In genomic region chr2:65181066-65181716, GRCm38 (mm10) we compare ENCODE assay signal across 7 mouse cellular contexts. TPM values are rescaled to one million over a fixed set of nuclear protein-coding genes. Genes with fewer than 3 reads are reported as not detected.
DNase-seq lines count a peak whose midpoint lies in the region; ATAC-seq lines count a peak whose summit lies in the region.

No protein-coding gene starts in this region.

- WGBS in forebrain, embryonic 11.5 days, result 43% methylated on average over 9 of the region's 9 CpGs
- WGBS in limb, embryonic 13.5 days, result 43% methylated on average over 9 of the region's 9 CpGs

- H3K4me3 ChIP-seq in forebrain, embryonic 11.5 days (ENCODE audit: low read depth, low read length), result no peak overlapping the region
- no peak overlapping the region for H3K4me3 ChIP-seq in limb, embryonic 13.5 days

- H3K27me3 ChIP-seq in forebrain, embryonic 11.5 days (ENCODE audit: control insufficient read depth, insufficient read depth, low read length), result no peaks in the 10 kb centered on the region
- no peaks in the 10 kb centered on the region for H3K27me3 ChIP-seq in limb, embryonic 13.5 days

- H3K4me1 ChIP-seq in forebrain, embryonic 11.5 days (replicated peaks; ENCODE audit: control insufficient read depth, insufficient read depth, low read length), result peaks cover 10% of the 10 kb centered on the region
- peaks cover 17% of the 10 kb centered on the region for H3K4me1 ChIP-seq in limb, embryonic 13.5 days

- H3K9ac ChIP-seq in forebrain, embryonic 11.5 days (ENCODE audit: low read length), result peak overlapping the region; percentile 37; the same call in 1 of the 2 replicates
- H3K9ac ChIP-seq in limb, embryonic 13.5 days, result no peak overlapping the region

- H3K9me3 ChIP-seq in forebrain, embryonic 11.5 days (ENCODE audit: control insufficient read depth, low read length), result no peaks in the 10 kb centered on the region
- 0 out of 2 replicates have a peak, but pooled peaks cover 2% of the 10 kb centered on the region for H3K9me3 ChIP-seq in limb, embryonic 13.5 days

- no peak overlapping the region for H3K4me2 ChIP-seq in forebrain, embryonic 11.5 days (ENCODE audit: low read depth, low read length, severe bottlenecking)
- peak overlapping the region; percentile 27; the same call in 1 of the 2 replicates for H3K4me2 ChIP-seq in limb, embryonic 13.5 days (replicated peaks)

- no peaks in the 10 kb centered on the region for H3K36me3 ChIP-seq in forebrain, embryonic 11.5 days (ENCODE audit: control insufficient read depth, insufficient read depth, low read length)
- H3K36me3 ChIP-seq in limb, embryonic 13.5 days, result no peaks in the 10 kb centered on the region

- DNase-seq in lung, postnatal 10 days, result peak; percentile 11
- no peak for DNase-seq in lung, postnatal 4 days
- DNase-seq in forebrain, embryonic 11.5 days (ENCODE audit: low spot score), result peak; percentile 71
- DNase-seq in retina, postnatal 7 days (ENCODE audit: low read depth, low spot score), result peak; percentile 3
- no peak for DNase-seq in gastrocnemius, postnatal 36 days
- no peak for DNase-seq in left cerebral cortex, adult 18-20 months (ENCODE audit: low spot score in 2 of 2)

- peak; percentile 74 for ATAC-seq in forebrain, embryonic 11.5 days (replicated peaks; ENCODE audit: low FRiP score)
- ATAC-seq in limb, embryonic 13.5 days (ENCODE audit: low FRiP score, low read depth), result no peak

- intact Hi-C loops in gastrocnemius, postnatal 36 days (cut with DNase I), result no loop called here

- no peak overlapping the region for H3K27ac ChIP-seq in forebrain, embryonic 11.5 days (ENCODE audit: low read depth, low read length)
- H3K27ac ChIP-seq in limb, embryonic 13.5 days, result no peak overlapping the region

RNA-seq across cellular contexts. Expression of gene Cobll1, which starts 58.0 kb away (rescaled TPM):
- 4.2 and 4.8 TPM in 2 replicates for polyA plus RNA-seq in forebrain, embryonic 11.5 days (2014; fragmentation: Nextera tagmentation; extraction: Ambion mirVana)
- polyA plus RNA-seq in limb, embryonic 13.5 days (2015; fragmentation: Nextera tagmentation; extraction: Ambion mirVana), result 2.3 and 3.0 TPM in 2 replicates
- total RNA-seq in gastrocnemius, postnatal 36 days (2021), result 1 to 10 TPM; 2.9 to 5.0 TPM
- 1 to 10 TPM; 6.3 to 7.3 TPM for total RNA-seq in left cerebral cortex, adult 18-20 months (2021)

Comparison
In these comparisons a context has a peak if more than half of its experiments do, and no peak if none do; other contexts are left out.
1. DNase-seq: peak in lung, postnatal 10 days (single experiment), forebrain, embryonic 11.5 days (single experiment) and retina, postnatal 7 days (single experiment); none in lung, postnatal 4 days (0 of 2), gastrocnemius, postnatal 36 days (0 of 2) and left cerebral cortex, adult 18-20 months (0 of 2).